Mouse (Mus musculus) heart, embryonic 13.5 days (tissue): ENCODE results near the gene Chek1. TPM values are rescaled to one million over a fixed set of nuclear protein-coding genes. Genes with fewer than 3 reads are reported as not detected.

Experiments
- ATAC-seq: fragments of 200-750 bp; cut with Nextera tagmentation; 2 replicates; pipeline ENCODE4 v1.8.0; 2017; ENCODE audit warnings: moderate TSS enrichment; ENCODE audit not compliant: insufficient number of reproducible peaks, low FRiP score, low TSS enrichment; ENCODE audit errors: extremely low read depth
- H3K27ac ChIP-seq: fragments of 300-500 bp; sonication (generic); replicated peaks from 2 replicates; pipeline ENCODE4 v1.5.1; 2015; ENCODE audit warnings: moderate library complexity, mild to moderate bottlenecking, inconsistent platforms
- H3K27me3 ChIP-seq: fragments of 300-500 bp; sonication (generic); replicated peaks from 2 replicates; pipeline ENCODE4 v1.6.1; 2015; ENCODE audit warnings: mild to moderate bottlenecking, inconsistent platforms
- H3K36me3 ChIP-seq: fragments of 300-500 bp; sonication (generic); 2 replicates; pipeline ENCODE4 v1.6.1; 2015; ENCODE audit warnings: mild to moderate bottlenecking, inconsistent platforms
- H3K4me1 ChIP-seq: fragments of 300-500 bp; sonication (generic); 2 replicates; pipeline ENCODE4 v1.6.1; 2015; ENCODE audit warnings: inconsistent platforms
- H3K4me2 ChIP-seq: fragments of 300-500 bp; sonication (generic); 2 replicates; pipeline ENCODE4 v1.6.1; 2015; ENCODE audit warnings: inconsistent platforms, mild to moderate bottlenecking, moderate library complexity
- H3K4me3 ChIP-seq: fragments of 300-500 bp; sonication (generic); 2 replicates; pipeline ENCODE4 v1.5.1; 2015; ENCODE audit warnings: moderate library complexity, mild to moderate bottlenecking, inconsistent platforms
- H3K9ac ChIP-seq: fragments of 300-500 bp; sonication (generic); 2 replicates; pipeline ENCODE4 v1.6.1; 2015; ENCODE audit warnings: inconsistent platforms, mild to moderate bottlenecking, moderate library complexity
- H3K9me3 ChIP-seq: fragments of 300-500 bp; sonication (generic); 2 replicates; pipeline ENCODE4 v1.6.1; 2016; ENCODE audit warnings: inconsistent platforms
- WGBS: fragments of 180-500 bp; shearing (Covaris S2); methylation state at CpG from one replicate; pipeline ENCODE4 v1.1.7; 2015; ENCODE audit warnings: mixed read lengths; 5-methylcytosine and 5-hydroxymethylcytosine counted together
- polyA plus RNA-seq: library from polyadenylated mRNA; unstranded; fragments of >200 nt; fragmentation: Nextera tagmentation; extraction: Ambion mirVana; gene quantifications from 2 replicates; pipeline ENCODE4 v1.2.1, GENCODE M21; 2015

The Chek1 gene
- polyA plus RNA-seq, 1 experiment from 2014 or later = 20.1 TPM

GRCm38 (mm10) chr9:36692920-36693319 lies 33.9 kb downstream of the Chek1 start, which contains the start of gene Acrv1:
TSS of gene Acrv1 (plus strand) at chr9:36693220.
- Histone ChIP-seq H3K9me3 (no peaks in the 10 kb centered on the region), H3K27ac (no peak within 1 kb of the TSS), H3K9ac (no peak within 1 kb of the TSS), H3K4me2 (no peak within 1 kb of the TSS), H3K36me3 (no peaks in the 10 kb centered on the region), H3K4me1 (no peaks in the 10 kb centered on the region), H3K27me3 (no peaks in the 10 kb centered on the region), H3K4me3 (no peak within 1 kb of the TSS)
- 58% methylated on average over 1 of the region's 1 CpGs for WGBS
- ATAC-seq = no peak

- Histone ChIP-seq H3K4me3 (no peak overlapping the region), H3K36me3 (no peaks in the 10 kb centered on the region), H3K9ac (no peak overlapping the region), H3K9me3 (no peaks in the 10 kb centered on the region), H3K4me1 (no peaks in the 10 kb centered on the region), H3K27me3 (no peaks in the 10 kb centered on the region), H3K4me2 (no peak overlapping the region), H3K27ac (no peak overlapping the region)
- ATAC-seq = no peak
Measured at GRCm38 (mm10) chr9:36687329-36687728, 39.5 kb downstream of the Chek1 start.

GRCm38 (mm10) chr9:36681424-36681823 lies 45.4 kb downstream of the Chek1 start:
- Histone ChIP-seq H3K27ac (no peak overlapping the region), H3K9me3 (no peaks in the 10 kb centered on the region), H3K9ac (no peak overlapping the region), H3K36me3 (no peaks in the 10 kb centered on the region), H3K4me3 (no peak overlapping the region), H3K27me3 (no peaks in the 10 kb centered on the region), H3K4me1 (no peaks in the 10 kb centered on the region), H3K4me2 (no peak overlapping the region)
- no peak for ATAC-seq
- 59% methylated on average over 2 of the region's 2 CpGs for WGBS

Other genes with a start within 250 kb of the Chek1 start
- gene Gm5615, start 185.1 kb downstream of the Chek1 start, polyA plus RNA-seq = not detected in 2 replicates
- gene Gm17689, start 144.4 kb downstream of the Chek1 start, polyA plus RNA-seq = not detected in 2 replicates
- not detected in 2 replicates for gene A630095E13Rik, start 83.7 kb downstream of the Chek1 start, polyA plus RNA-seq
- not detected in 2 replicates for gene Acrv1, start 33.8 kb downstream of the Chek1 start, polyA plus RNA-seq
- 140 and 154 TPM in 2 replicates for gene Stt3a, start 40.6 kb upstream of the Chek1 start, polyA plus RNA-seq
- 63.4 and 70.9 TPM in 2 replicates for gene Ei24, start 70.3 kb upstream of the Chek1 start, polyA plus RNA-seq
- gene Fez1, start 94.8 kb upstream of the Chek1 start, polyA plus RNA-seq = 2.3 and 2.6 TPM in 2 replicates